Mouse (Mus musculus) CD8-positive naive resting alpha-beta T cell, adult 2 months (primary cell): ENCODE data around the gene Fbxo7.
"Not testable (repeated sequence)": the region's sequence is repeated elsewhere in the genome, so short reads cannot be mapped to it uniquely, and the experiment has no call there.

ENCODE experiments used
- DNase-seq, 2 experiments: peaks; one replicate each; pipeline ENCODE4 v3.0.0; 2022; ENCODE audit warnings: low read depth in 2 of 2, low spot score in 2 of 2

The Fbxo7 gene

DNA sequence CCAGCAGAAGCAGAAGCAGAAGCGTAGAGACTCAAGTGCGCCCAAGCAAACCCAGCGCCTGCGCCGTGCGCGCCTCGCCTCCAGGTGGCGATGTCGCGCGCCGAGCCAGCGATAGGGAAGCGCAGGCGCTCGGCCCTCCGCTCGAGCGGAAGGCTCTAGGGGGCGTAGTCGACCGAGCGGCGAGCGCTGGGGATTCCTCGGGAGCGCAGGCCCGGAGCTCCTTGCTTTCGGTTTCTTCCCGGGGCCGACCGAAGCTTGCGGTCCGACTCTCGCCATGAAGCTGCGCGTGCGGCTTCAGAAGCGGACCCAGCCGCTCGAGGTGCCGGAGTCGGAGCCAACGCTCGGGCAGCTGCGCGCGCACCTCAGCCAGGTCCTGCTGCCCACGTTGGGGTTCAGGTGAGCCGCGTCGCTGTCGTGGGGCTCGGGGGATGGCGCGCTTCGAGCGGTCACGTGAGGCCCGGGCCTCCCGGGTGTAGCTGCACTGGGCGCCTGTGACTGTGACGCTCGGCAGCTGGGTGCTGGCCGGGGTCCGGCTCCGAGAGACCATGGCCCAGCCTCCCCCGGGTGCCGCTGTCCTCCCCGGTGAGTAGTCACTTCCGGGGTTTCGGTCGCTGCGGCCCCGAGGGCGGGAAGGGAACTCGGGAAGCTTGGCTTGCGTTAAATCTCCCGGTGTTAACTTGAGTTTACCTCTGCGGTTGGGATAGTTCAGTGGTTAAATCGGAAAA is at the start of gene Fbxo7:
Gene Fbxo7 (plus strand): TSS at position 224 of the 725 bp plus-strand sequence.
- DNase-seq: peak; percentile 79 to 82

DNA sequence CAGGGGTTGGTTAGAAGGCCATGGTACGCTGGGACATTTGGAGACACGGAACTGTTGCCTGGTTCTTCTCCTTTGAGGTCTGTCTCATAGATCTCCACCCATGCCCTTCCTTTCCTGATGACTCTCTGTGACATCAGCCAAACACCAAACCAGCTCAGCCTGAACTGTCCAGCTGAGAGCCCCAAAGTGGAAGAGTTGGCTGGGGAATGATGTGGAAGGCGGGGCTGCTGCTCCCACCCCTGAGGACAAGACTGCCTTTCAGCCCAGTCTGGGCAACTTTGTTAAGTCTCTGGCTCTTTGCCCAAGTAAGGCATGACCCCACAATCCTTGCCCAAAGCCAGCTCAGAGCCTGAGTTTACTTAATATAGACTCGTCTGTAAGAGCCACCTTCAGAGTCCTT is 48.9 kb upstream of the Fbxo7 start:
- DNase-seq: no peak

DNA sequence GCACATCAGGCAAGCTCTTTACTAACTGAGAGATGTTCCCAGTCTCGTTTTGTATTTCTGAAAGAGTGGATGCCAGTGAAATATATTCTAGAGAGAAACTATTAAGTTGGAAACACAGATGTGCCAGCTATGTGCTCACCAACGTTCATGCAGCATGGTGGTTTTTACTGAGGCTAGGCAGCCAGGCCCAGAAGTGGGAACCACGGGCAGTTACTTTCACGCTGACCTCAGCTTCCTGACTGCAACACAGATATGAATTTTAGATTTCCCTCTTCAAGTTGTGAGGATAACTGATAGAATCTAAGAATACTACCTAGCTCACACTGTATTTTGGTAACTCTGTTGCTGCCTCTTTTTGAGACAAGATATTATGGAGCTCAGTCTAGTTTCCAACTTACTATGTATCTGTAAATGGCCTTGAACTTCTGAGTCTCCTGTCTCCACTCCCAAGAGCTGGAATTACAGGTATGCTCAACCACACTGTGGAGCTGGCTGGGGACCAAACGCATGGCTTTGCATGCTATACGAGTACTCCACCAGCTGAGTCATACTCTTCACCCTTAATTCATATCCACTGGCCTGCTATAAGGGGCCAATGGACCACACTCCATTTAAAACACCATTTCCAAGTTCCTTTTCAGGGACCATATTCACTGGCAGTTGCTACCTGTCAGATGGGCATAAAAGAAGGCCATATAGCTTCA is 32.2 kb upstream of the Fbxo7 start:
- no peak for DNase-seq

DNA sequence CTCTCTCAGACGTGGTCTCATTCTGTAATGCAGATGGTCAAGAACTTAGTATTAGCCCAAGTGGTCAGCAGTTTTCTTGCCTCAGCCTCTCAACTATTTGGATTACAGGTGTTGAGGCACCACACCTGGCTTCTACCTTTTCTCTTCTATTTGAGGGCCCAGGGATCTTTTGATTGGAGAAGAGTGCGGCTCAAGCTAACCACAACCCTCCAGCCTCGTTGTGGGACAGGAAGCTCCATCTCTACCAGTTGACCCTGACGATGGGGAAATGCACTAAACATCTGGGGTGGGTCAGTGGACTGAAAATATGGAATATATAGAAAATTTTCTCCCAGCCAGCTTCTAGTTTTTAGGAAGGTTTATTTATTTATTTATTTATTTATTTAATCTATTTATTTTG is 29.4 kb upstream of the Fbxo7 start:
- DNase-seq: no peak

DNA sequence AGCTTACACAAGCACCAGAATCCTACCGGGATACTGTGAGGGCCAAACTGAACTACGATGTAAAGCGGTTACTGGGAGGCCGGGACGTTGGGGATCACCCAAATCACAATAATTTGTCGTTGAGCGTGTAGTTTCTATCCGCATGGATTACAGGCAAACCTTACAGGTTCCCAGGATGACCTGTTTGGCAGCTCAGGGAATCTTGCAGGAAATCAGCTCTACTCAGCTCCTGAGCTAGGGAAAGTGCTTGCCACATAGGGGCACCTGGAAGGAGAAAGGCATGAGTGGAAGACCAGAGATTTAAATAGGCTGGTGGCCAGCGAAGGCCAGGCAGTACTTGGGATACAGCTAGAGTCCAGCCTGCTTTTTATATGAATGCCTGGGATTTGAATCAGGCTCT is 27.9 kb upstream of the Fbxo7 start:
- no peak for DNase-seq

DNA sequence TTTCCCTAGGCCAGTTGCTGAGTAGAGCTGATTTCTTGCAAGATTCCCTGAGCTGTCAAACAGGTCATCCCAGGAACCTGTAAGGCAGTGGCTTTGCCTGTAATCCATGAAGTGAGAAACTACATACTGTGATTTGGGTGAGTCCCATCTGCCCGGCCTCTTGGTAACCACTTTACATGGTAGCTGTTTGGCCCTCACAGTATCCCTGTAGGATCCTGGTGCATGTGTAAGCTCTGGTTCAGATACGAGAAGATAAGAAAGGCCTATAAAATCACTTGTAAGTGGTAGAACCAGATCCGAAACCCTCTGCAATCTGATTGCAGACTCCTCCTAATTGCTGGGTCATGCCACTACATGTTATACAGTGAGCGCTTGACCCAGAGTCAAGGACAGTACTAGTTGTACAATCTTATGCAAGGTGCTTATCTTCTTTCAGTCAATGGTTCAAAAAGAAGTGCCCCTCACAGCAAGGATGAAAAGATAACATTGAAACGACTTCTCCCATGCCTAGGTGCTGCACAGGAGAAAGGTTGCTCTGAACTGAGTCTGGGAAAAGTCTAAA is 27.1 kb upstream of the Fbxo7 start:
- no peak for DNase-seq

DNA sequence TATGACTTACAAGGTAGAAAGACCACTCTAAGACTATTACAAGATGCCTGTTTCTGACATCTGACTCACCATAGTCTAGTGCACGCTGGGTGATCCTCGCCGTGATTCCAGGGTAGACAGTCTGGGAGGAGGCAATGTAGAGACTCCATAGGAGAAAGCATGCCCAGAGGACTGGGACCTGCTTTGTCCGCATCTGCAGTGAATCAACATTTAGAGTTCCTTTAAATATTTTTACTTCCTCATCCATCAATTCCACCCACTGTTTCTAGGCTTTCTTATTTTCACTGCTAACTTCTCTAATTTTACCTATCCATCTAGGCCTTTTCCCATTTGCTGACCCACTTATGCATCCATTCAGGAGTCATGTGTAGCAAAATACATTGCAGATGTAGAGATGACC is 21.3 kb upstream of the Fbxo7 start:
- DNase-seq: no peak

DNA sequence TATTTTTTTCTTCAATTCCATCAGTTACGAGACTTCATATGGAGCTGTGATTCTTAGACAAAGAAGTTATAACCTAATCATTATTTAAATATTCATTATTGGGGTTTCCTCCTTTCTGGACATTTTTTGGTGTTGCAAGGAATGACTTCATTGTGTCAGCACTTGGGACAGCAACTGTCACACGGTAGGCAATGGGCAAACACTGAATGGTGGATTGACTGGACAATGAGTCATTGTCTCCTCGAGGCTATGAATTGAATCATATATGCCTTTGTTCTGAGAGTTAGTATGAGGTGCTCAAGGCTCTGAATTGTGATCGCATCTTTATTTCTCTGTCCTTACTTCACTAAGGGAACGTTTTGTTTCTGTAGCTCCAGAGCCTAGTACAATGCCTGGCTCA is 15.3 kb upstream of the Fbxo7 start:
- no peak for DNase-seq

DNA sequence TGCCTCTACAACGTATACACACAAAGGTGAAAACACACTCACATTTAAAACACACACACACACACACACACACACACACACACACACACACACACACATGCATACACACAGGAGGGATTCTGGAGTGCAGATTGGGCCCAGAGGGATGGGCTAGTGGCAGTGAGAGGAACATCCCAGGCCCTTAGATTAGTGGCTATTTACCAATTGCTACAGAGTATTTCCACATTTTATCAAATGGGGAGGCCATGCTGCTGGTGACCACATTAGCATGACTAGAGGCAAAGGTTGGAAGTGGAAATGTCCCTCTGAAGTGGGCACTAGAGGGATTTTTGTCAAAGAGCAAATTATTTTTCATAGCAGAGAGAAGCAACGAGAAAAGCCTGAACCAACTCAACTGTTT is 12.1 kb upstream of the Fbxo7 start:
- no peak for DNase-seq

DNA sequence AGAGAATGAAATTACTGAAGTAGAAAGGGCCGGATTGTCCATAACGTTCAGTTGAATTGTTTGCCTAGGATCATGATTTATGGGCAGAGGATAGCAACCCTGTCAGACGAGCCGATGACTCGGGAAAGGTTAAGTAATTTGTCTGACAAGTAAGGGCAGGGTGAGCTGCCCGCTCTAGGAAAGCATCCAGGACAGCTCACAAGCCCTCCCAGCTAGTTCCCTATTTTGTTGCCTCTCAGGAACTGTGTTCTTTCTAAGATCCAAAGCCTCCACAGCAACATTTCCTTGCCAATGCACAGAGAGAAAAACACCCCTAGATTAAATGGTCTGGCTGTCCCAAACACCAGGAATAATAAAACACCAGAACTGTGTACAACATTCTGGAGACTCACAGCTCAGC is 11.1 kb upstream of the Fbxo7 start:
- no peak for DNase-seq

DNA sequence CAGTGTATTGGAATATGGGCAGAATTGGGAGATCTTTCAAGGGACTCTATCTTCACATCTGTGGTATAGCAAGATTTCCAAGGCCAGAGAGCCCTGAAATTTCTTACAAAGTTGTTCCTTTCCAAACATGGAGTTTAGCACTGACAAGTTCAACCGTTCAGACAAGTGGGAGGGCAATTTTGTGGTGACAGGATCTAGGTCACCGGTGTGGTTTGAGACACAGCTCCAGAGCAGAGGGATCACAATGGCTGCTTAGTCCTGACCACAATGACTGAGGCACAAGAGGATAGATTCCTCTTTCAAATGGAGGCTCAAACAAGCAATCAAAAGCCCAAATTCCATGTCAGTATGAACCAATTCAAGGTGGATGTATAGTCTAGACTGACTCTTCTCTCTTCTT is 10.6 kb upstream of the Fbxo7 start:
- no peak for DNase-seq

DNA sequence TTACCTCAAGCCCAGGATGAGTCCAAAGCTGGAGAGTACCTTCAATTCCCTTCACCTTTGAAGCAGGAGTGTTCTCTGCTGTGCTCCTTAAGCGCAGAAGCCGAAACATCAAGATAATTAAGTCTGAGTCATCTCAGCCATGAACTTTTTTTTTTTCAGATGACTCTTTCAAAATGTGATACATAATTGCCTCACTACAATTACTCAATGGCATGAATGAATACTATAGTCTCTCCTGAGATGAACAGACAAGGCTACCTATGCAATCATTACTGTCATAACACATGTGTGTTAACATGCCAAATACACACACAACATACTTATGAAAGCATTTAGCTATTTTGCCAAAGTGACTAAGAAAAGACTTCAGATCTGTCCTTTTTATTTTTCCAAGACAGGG is 10.0 kb upstream of the Fbxo7 start, which contains the start of gene Bpifc:
Gene Bpifc (minus strand): TSS at position 115 of the 400 bp plus-strand sequence.
- DNase-seq: no peak

DNA sequence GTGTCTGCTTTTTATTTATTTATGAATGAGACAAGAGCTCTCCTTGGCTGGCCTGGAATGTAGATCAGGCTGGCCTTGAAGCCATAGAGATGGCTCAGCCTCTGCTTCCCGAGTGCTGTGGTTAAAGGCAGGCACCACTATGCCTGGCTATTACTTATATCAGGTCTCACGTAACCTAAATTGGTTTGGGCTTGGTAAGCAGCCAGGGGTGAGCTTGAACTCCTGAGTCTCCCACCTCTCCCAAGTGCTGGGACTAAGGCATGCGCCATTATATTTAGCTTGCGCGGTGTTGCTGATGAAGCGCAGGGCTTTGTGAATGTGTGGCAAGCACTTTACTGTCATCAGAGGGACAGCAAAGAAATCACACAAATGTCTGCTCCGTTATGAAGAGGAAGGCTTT is 4.0 kb upstream of the Fbxo7 start:
- no peak for DNase-seq

DNA sequence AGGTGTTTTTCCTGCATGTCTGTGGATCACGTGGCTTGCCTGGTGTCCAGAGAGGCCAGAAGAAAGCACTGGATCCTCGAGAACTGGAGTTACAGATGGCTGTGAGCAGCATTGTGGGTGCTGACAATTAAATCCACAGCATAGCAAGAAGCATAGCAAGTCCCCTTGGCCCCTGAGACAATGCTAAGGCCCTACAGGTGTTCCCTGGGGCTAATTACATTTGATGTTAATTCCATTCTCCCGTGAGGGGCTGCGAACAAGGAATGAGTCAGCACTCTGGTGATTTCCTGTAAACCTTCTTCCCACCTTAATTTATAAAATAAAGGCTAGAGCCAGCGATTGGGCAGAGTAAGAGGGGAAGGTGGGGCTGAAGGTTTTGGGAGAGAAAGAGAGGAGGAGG is 3.0 kb upstream of the Fbxo7 start:
- no peak for DNase-seq

DNA sequence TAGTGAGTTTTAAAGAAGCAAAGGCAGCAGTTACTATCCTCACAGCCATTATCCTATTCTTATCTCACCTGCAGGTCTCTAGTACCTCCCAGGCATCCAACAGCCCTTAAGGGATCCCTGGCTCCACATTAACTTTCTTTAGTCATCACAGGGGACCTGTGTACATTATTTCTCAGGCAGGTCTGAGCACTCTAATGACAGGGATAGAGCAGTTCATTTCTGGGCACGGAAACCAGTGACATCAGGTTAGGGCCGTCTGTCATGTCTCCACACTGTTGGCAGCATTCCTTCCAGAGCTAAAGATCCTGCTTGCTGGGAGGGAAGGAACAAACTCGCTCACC is 394 bp upstream of the Fbxo7 start:
- no peak for DNase-seq

DNA sequence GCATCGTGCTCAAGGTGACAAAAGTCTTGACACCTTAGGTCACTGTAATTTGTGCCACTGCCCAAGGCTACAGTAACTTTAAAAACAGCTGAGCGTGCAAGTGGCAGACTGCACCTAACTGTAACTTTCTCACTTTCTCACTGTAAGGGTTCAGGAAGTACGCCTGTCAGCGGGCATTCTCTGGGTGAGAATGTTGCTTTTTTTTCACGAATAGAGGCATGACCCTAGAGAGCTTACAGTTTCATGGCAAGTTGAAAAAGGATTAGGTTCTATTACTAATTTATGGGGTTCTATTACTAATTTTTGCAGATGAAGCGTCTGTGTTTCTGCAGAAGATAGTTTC is 673 bp downstream of the Fbxo7 start:
- no peak for DNase-seq

DNA sequence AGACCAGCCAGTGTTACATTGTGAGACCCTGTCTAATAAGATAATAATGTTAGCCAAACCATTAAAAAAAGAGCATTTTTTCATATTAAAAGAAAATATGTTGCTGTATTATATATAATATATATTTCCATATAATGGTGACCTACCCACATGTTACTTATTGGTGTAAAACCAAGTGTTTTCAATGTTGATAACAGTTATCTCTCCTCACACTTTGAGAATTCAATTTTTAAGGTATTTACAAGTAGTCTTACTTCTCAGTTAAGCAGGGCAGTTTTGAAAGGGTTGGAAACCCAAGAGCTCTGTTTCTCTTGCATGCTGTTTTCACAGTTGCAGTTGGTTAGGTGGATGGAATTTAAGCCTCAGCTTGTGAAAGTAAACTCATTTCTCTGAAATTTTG is 1.4 kb downstream of the Fbxo7 start:
- DNase-seq: no peak

DNA sequence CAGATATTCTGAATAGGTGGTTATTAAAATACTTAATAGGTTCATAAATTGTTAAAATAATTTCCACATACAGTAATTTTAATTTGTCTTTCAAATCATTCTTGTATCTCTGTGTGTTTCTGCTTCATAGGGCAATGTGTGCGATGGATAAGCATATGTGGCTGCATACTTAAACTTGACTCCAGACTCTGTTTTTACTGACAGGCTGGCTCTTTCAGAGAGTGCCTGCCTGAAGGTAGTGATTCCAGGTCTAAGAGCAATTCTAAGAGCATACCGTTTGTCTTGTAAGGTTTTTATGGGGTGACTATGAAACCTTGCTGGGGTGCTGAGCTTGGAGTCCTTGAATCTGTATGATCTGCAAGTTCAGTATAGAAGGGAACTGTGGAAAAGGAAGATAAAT is 4.1 kb downstream of the Fbxo7 start:
- no peak for DNase-seq

DNA sequence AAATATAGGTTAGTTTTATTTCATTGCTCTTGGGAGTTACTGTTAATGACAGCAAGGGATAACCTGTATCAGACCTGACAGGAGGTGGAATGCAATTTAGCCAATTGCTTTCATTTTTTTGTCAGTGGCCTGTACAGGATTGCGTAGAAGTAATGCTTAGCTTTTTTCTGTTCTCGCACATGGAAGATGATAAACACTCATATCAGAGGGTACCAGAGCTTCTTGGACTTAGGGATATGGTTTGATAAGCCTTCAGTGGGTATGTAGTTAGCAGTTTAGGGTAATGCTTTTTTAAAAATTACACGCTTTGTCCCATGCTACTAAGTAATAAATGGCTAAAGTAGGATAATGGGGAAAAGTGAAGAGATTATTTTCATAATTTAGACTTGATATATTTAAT is 4.6 kb downstream of the Fbxo7 start:
- no peak for DNase-seq

DNA sequence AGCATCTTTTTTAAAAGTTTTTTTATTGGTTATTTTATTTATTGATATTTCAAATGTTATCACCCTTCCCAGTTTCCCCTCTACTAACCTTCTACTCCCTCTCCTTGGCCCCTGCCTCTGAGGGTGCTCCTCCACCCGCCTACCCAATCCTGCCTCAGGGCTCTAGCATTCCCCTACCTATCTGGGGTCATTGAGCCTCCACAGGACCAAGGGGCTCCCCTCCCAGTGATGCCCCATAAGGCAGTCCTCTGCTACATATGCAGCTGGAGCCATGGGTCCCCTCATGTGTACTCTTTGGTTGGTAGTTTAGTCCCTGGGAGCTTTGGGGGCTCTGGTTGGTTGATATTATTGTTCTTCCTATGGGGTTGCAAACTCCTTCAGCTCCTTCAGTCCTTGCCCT is 5.0 kb downstream of the Fbxo7 start:
- DNase-seq: not testable (repeated sequence)

DNA sequence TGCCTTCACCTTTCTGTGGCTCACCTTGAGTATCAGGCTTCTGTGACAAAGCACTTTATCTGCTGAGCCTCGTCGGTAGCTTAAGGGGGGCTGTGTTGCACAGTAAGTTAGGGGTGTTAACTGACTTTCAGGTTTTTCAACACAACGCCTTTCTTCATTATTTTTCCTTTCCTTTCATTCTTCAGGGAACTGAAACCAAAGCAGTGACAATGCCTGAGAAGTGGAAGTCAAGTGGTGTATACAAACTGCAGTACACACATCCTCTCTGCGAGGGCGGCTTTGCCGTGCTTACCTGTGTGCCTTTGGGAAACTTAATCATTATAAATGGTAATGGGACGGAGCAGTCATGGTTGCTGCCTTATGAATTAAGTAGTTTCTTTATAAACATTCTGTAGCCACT is 9.0 kb downstream of the Fbxo7 start:
- no peak for DNase-seq

DNA sequence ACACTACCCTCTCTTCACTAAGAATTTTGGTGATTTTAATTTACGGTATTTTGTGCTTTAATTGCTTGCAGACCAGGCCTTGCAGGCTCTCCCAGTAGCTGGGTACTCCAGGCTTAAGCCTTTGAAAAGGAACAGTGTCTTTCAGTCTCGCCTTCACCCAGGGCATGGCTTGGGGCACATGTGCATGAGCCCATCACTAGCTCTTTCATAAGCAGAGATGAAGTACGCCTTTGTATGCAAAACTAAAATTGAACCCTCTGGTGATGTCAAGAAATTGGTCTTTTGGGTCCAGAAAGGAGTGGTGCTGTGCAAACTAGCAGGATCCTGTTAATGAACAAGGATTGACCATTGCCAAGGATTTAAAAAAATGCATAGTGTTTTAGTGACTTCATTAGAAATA is 10.7 kb downstream of the Fbxo7 start:
- no peak for DNase-seq
